Comparison of ENCODE assay signal across 38 mouse cellular contexts in genomic region chr2:153808841-153809240, GRCm38 (mm10). TPM values are rescaled to one million over a fixed set of nuclear protein-coding genes. Genes with fewer than 3 reads are reported as not detected.
"Had no signal": no experiment of that assay in that cellular context is flagged by ENCODE, and none has a peak within 500 bp of the region (broad histone marks: within the 10 kb centered on the region; RNA-seq: fewer than 3 reads in every experiment).

No protein-coding gene starts in this region.

- H3K36me3 ChIP-seq: heart, embryonic 10.5 days; heart, embryonic 12.5 days; heart, embryonic 13.5 days; heart, embryonic 15.5 days; hindbrain, embryonic 10.5 days; hindbrain, embryonic 12.5 days; hindbrain, embryonic 13.5 days; hindbrain, embryonic 15.5 days; kidney, embryonic 15.5 days had no signal

- H3K9me3 ChIP-seq: heart, embryonic 10.5 days; heart, embryonic 12.5 days; heart, embryonic 13.5 days; heart, embryonic 15.5 days; hindbrain, embryonic 10.5 days; hindbrain, embryonic 12.5 days; hindbrain, embryonic 13.5 days; hindbrain, embryonic 15.5 days; kidney, embryonic 15.5 days had no signal

- H3K27me3 ChIP-seq: heart, embryonic 12.5 days; heart, embryonic 13.5 days; heart, embryonic 15.5 days; hindbrain, embryonic 12.5 days; hindbrain, embryonic 13.5 days; hindbrain, embryonic 15.5 days; kidney, embryonic 15.5 days had no signal

- H3K4me3 ChIP-seq: heart, embryonic 10.5 days; heart, embryonic 12.5 days; heart, embryonic 13.5 days; heart, embryonic 15.5 days; hindbrain, embryonic 10.5 days; hindbrain, embryonic 12.5 days; hindbrain, embryonic 13.5 days; hindbrain, embryonic 15.5 days; kidney, embryonic 15.5 days; layer of hippocampus, adult 2 months; left cerebral cortex, adult 2 months had no signal

- H3K27ac ChIP-seq: heart, embryonic 13.5 days; heart, embryonic 15.5 days; hindbrain, embryonic 10.5 days; hindbrain, embryonic 12.5 days; hindbrain, embryonic 13.5 days; hindbrain, embryonic 14.5 days; hindbrain, embryonic 15.5 days; hindbrain, postnatal 0 days; kidney, embryonic 15.5 days; kidney, postnatal 0 days; layer of hippocampus, adult 2 months; left cerebral cortex, adult 2 months had no signal

- H3K4me2 ChIP-seq: heart, embryonic 11.5 days; heart, embryonic 12.5 days; heart, embryonic 13.5 days; heart, embryonic 15.5 days; hindbrain, embryonic 12.5 days; hindbrain, embryonic 13.5 days; hindbrain, embryonic 14.5 days; hindbrain, embryonic 15.5 days; kidney, embryonic 15.5 days had no signal

- H3K9ac ChIP-seq: heart, embryonic 12.5 days; heart, embryonic 13.5 days; heart, embryonic 15.5 days; hindbrain, embryonic 12.5 days; hindbrain, embryonic 13.5 days; hindbrain, embryonic 14.5 days; hindbrain, embryonic 15.5 days; kidney, embryonic 15.5 days had no signal

- ATAC-seq: inflammation-experienced regulatory T-cells, adult 6 months had no signal

- DNase-seq: heart, postnatal 10 days; heart, postnatal 14 days; heart, postnatal 36 days; heart, postnatal 4 days; kidney, adult 11 months; kidney, adult 18-20 months; kidney, adult 2 months; kidney, adult 8-10 months; kidney, adult 9 months; kidney, postnatal 10 days; kidney, postnatal 14 days; kidney, postnatal 25 days; kidney, postnatal 36 days; kidney, postnatal 4 days; layer of hippocampus, adult 9-11 months; layer of hippocampus, postnatal 36 days had no signal

- H3K4me1 ChIP-seq: hindbrain, embryonic 12.5 days; hindbrain, embryonic 13.5 days; hindbrain, embryonic 15.5 days; kidney, embryonic 15.5 days had no signal

RNA-seq across cellular contexts. Expression of gene Efcab8, which starts 29.1 kb away (rescaled TPM):
- total RNA-seq: heart, postnatal 10 days; heart, postnatal 14 days; heart, postnatal 25 days; heart, postnatal 36 days; hematopoietic stem cell, adult 5-6 weeks; hindbrain, postnatal 0 days had no signal
- polyA plus RNA-seq: heart, embryonic 10.5 days; heart, embryonic 11.5 days; heart, embryonic 12.5 days; heart, embryonic 13.5 days; heart, embryonic 14.5 days; heart, embryonic 15.5 days; hindbrain, embryonic 11.5 days; hindbrain, embryonic 12.5 days; hindbrain, embryonic 13.5 days; hindbrain, embryonic 14.5 days; hindbrain, embryonic 15.5 days; intestine, embryonic 14.5 days; kidney, embryonic 14.5 days; kidney, embryonic 15.5 days; kidney, postnatal 0 days had no signal
